Mouse (Mus musculus) embryo, embryonic 9.5 days (tissue): Measurements from ENCODE around the gene Ankrd13d.

Experiments used
- DNase-seq: peaks from one replicate; pipeline ENCODE4 v3.0.0-alpha.2; 2017; ENCODE audit errors: extremely low spot score

Ankrd13d gene

DNA sequence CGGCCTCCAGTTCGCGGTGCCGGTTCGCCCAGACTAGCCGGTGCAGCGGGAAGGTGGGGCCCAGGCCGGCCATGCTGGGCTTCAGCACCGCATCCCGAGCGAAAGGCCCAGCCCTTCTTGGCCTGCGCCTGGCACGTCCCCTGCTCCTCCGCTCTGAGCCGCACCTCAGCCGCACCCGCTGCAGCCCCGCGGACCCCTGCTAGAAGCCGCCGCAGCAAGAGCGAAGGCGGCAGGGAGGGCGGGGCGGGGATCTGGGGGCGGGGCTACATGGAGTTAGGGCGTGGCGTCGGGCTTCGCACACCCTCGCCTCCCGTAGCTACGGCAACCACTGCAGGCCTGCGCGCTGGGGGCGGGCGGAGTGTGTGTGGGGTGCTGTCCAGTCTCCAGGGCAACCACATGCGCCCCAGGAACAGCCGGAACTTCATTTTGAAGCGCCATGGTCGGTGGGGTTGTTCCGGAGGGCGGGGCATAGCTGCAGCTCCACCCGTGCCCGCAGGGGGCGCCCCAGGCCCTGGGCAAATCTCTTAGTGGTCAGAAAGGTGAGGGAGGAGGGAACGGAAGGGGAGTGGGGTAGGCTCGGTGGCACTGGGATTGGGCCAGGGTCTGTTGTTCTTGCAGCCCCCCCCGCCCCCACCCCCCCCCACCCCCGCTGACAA is at the start of gene Ankrd13d:
Ankrd13d (minus strand) TSS at position 240 of the 656 bp plus-strand sequence.
- DNase-seq = peak; percentile 92

DNA sequence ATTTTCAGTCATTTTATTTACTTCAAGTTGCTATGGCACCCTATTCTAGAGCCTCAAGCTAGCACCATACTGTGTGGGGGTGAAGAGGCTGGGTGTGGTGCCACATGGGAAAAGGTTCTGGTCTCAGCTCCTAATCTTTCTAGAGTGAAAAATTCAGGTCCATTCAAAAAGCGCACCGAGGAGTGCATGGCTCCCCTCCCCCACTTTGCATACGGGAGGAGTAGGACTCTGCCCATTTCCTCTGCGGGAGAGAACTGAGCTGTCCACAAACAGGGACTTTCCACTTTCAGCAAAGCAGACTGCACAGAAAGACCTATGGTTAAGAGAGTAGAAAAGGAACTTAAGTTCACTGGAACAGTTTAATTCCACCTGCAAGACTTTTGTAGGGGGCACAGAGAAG is 49.7 kb upstream of the Ankrd13d start:
- DNase-seq = peak; percentile 55

DNA sequence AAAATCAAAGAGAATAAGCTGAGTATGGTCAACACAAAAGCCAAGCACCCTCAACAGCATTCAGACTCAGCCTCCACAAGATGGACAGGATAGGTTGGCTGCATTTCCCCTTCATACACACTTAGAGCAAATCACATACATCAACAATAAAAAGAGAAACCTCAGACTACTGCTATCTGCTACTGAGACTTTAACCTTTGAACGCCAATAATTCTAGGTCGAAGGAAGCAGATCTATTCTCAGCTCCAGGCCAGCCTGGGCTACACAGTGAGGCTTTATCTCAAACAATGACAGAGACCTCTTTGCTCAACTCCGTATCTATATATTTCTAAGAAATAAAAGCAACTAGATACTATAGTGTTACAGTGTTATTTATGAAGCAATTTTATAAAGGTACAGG is 48.3 kb upstream of the Ankrd13d start:
- no peak for DNase-seq

DNA sequence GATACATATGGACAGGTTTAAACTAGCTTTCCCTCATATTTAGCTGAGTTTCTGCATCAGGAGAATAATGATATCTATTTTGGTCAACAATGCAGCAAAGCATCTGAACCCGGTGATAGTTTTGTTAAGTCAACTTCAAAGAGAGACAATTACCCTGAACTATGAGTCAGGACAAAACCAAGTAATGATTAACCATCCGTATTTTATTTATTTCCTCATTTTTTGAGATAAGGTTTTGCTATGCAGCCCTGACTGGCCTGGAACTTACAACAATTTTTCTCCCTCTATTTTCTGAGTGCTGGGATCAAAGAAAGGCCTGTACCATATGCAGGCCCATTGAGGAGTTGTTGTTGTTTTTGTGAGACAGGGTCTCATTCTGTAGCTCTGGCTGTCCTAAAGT is 47.7 kb upstream of the Ankrd13d start:
- DNase-seq = no peak

DNA sequence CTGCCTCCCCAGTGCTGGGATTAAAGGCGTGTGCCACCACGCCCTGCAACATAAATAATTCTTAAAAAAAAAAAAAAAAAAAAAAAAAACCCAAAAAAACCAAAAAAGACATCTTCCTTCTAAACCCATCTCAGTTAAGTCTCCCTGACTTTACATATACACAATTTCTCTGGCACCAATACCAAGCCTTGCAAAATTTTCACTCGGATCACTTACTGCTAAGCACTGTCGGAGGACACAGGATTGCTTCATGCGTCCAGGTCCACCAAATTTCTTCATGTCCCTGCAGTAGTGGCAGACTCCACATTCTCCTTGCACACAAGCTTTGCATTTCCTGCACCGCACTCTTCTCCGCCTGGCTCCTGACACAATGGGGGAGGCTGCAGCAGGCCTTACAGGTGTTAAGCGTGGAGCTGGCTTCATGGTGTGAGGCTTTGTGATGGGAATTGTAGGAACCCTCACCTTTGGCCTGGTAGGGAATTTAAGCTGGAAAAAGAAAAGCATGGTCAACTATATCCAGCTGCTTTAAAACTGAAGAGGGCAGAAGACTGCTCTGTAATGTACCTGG is 45.9 kb upstream of the Ankrd13d start:
- DNase-seq = no peak

DNA sequence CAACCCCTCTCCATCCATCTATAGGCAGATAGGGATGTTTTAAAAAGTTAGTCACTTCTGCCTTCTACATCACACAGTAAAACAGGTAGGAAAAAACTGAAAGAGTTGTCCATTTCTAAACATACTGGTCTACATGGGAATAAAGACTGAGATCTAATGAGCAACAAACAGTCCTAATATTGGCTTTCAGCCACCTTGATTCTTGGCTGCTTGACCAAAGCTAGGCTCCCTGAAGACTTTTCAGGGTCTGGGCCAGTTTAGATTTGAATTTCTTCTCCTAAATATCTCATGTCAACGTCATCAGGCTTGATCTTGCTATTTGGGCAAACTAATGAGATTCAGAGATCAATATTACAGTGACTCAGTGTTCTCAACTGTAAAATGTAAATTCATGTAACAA is 43.9 kb upstream of the Ankrd13d start:
- DNase-seq = no peak

DNA sequence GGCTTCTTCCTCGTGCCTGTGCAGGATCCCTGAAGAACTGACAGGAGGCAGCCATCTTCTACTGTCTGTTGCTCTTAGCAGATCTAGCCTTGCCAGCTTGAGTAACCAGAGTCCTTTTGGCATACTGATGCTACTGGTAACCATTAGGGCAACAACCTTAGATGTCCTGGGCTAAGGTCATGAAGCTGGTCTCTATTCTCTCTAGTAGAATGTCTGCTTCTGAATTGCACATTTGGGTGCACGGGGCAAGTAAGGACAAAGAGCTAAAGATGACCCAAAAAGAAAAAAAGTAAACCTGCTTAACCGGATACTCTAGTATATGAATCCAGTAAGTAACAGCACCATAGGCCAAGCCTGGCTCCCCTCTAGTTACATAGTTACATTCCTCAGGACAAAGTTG is 43.2 kb upstream of the Ankrd13d start:
- no peak for DNase-seq

DNA sequence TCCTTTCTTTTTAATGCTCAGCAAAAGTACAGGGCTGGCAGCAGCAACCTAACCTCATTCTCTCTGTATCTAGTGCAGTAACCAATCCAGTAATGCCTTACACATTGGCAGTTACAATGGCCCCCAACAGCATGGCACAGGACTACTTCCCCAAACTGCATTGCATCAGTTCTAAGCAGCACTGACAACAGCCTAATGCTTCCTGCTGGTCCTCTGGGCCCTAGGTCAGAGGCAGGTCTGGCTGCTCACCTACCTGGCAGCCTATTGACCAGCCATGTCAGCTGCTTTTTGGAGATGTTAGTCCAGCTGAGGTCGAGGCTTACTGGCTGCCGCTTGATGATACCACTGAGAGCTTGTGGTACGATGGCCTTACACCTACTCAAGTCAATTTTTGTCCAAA is 39.2 kb upstream of the Ankrd13d start:
- DNase-seq = no peak

DNA sequence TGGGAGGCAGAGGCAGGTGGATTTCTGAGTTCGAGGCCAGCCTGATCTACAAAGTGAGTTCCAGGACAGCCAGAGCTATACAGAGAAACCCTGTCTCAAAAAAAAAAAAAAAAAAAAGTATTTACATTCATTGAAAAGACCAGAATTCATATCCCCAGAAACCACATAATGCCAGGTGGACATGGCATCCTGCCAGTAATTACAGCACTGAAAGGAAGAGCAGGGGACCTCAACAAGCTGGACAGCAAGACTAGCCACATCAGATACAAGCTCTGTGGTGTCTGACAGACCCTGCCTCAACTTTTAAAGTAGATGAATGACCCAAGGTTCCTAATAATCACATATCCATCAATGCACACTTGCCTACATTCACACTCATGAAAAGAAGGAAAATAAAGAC is 38.7 kb upstream of the Ankrd13d start:
- no peak for DNase-seq

DNA sequence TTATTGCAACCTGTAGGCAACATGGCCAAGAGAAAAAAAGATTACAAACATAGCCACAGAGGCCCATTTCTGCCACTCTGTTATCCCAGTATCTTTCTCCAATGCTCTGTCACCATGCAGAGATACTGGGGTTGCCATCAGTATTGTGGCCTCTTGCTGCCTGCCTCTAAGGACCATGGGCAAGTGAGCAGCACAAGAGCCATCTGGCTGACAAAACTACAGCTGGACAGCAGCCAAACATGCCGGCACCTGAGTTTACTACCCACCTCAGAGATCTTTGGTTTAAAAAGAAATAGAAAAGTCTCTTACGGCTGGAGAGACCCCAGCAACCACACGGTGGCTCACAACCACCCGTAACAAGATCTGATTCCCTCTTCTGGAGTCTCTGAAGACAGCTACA is 36.3 kb upstream of the Ankrd13d start:
- no peak for DNase-seq

DNA sequence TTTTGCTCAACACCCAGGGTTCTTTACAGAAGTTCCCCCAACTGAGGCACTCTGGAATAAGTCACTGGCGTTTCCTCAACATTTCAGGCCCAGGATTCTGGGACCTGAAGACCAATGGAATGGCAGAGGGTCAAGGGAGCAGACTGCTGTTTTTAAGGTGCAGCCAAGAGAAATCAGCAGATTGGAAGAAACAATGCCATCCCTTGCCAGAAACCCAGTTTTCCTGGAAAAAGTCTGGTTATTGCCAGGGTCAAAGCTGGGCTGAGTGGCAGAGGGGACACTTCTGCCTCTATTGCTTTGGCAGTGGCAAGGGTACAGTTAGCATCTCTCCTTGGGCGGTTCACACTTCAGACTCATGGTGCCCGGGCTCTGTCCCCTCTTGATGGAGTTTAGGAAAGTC is 34.2 kb upstream of the Ankrd13d start:
- no peak for DNase-seq

DNA sequence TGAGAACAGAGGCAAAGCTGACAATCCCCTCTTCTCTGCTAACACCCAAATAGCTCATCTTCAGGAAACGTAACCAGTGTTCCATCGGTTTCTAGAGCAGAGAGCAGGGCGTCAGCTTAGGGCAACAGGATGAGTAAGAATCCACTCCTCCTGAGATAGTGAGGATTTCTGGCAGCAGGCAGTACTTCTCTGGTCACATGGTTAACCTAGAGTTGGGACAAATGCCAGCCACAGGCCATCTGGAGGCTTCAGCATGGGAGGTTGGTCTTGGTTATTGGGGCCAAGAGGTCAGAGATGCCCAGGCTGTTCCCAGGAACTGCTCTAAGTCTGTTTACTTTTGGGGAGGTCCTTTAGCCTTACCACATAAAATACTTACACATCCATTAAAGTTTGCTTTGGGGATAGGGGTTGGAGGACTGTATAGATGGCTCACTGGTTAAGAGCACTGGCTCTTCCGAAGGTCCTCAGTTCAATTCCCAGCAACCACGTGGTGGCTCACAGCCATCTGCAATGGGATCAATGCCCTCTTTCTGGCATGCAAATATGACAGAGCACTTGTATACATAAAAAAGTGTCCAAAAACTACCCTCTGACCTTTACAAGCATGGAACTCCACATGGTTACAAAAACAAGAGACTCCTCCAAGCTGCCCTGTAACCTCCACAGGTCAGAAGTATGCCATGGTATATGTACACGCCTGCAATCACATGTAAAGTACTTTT is 32.4 kb upstream of the Ankrd13d start:
- no peak for DNase-seq

DNA sequence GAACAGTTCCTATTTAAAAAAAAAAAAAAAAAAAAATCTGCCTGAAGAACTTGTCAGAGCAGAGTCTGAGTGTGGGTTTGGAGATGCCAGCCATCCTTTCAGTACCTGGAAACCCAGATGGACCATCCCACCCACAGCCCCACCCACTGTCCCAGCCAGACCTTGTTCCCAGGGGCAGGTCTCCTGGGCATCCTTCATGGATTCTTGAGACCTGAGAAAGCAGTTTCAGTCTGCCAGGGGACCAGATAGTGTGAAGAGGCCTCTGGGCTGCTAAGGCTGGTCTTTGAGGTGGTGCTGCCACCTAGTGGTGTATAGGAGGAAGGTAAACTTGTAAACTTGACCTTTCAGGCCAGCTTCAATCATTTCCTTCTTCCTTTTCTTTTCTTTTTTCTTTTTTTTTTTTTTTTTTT is 26.8 kb upstream of the Ankrd13d start:
- peak; percentile 65 for DNase-seq

DNA sequence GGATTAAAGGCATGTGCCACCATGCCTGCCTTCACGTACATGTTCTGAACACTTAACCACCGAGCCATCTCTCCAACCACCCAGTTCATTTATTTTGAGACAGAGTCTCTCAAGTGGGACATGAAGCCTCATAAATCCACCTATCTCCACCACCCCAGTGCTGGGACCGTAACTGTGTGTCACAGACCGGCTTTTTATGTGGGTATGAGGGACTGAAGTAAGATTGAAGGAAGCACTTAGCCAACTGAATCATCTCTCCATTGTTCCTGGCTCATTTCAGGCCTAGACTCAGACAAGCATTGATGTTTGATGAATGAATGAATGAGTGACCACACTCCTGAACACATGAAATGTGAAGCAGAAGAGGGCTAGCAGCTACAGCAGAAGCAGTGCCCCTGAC is 26.4 kb upstream of the Ankrd13d start:
- DNase-seq = no peak

DNA sequence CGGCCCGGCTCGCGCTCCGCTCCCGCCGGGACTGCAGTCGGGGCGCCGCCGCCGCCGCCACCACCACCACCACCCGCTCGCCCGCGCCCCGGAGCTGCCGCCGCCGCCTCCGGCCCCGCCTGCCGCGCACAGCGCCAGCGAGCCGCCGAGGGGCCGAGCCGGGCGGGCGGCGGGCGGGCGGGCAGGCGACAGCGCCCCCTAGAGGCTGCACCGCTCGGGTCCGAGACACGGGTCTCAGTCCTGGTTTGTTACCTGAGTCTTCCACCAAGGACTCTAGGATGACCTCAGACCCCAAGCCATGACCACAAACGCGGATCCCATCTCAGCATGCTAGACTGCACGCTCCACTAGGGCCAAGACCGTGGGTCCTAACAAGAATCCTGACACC is 23.2 kb upstream of the Ankrd13d start, which contains the start of gene Grk2:
Grk2 (minus strand) TSS at position 33 of the 388 bp plus-strand sequence.
- DNase-seq = peak; percentile 87

DNA sequence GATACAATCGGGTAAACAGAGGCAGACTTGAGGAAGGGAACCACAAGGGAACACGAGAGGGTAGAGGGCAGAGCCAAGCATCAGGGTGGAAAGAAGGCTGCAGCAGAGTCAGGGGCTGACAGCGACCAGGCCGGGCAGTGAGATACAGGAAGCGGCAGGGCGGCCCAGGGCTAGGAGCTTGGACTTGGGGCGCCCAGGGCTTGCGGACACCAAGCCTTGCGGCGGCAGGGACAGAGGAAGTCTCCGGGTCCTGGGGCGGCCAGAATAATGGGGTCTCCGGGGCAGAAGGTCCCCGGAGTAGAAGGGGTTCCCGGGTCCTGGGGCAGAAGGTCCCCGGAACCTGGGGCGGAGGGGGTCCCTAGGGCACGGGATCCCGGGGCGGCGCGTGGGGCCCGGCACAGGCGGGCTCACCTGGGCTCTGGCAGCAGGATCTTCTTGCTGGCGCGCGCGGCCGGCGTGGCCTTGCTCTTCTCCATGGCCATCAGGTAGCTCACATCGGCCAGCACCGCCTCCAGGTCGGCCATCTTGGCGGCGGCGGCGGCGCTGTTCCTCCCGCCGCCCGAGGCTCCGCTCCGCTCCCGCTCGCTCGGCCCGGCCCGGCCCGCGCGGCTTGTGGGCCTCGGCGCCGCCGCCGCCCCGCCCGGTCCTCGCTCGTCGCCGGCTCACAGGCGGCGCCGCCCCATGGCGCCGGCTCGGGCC is 22.7 kb upstream of the Ankrd13d start:
- DNase-seq = peak; percentile 58

DNA sequence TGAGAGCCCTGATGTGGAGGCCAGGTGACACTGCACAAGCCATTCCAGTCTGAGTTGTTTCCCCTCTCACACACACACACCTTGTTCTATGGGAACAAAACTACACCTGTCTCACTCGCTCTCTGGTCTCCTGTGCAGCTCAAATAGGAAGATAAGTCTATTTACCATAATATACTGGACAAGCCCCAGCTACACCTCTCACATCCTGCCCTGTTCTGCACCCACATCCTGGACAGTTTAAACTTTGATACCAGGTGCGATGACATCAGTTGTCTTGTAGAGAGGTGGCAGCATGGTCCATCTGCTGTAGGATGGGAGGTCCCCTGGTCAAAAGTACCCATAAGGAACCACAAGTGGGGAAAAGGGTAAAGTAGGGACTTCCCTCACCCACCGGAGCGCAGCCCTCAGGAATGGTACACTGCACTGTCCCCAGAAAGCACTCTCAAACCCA is 22.0 kb upstream of the Ankrd13d start:
- DNase-seq = no peak

DNA sequence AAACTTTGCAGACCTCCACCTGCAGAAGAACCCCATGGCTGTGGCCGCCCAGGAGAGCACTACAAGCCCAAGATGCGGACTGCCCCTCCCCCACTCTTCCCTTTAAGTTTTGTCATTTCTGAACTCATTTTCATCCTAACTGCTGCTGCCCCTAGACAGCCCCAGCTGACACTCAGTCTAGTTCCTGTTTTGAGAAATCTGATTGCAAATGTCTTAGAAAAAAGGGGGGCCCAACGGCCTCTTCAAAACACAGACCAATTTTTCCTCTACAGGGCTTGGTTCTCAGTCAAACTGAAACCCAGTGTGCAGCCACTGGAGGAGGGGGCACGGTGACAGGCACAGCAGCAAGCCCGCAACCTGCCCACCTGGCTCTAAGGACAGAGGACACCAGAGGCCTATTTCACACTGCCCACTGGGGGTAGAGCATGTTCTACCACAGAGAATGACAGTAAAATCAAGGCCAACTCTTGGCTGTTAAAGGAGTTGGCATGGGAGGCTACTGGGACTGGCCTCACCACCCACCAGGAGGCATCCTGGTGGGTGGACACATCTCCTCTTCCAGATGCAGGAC is 21.4 kb upstream of the Ankrd13d start:
- DNase-seq = no peak

DNA sequence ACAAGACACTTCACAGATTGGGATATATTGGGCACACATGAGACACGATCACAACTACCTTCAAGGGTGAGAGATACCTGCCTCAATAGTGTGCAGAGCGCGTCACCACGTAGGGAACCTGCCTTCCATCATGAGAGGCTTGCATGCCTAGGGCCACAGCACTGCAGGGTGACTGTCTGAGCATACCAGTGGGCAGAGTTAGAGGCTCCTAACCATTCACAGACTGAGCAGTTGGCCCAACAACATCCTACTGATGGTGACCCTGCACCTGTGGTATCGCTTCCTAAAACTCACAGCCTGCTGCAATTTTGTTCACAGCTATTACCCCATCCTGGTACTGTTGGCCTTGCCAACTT is 20.7 kb upstream of the Ankrd13d start:
- DNase-seq = no peak

DNA sequence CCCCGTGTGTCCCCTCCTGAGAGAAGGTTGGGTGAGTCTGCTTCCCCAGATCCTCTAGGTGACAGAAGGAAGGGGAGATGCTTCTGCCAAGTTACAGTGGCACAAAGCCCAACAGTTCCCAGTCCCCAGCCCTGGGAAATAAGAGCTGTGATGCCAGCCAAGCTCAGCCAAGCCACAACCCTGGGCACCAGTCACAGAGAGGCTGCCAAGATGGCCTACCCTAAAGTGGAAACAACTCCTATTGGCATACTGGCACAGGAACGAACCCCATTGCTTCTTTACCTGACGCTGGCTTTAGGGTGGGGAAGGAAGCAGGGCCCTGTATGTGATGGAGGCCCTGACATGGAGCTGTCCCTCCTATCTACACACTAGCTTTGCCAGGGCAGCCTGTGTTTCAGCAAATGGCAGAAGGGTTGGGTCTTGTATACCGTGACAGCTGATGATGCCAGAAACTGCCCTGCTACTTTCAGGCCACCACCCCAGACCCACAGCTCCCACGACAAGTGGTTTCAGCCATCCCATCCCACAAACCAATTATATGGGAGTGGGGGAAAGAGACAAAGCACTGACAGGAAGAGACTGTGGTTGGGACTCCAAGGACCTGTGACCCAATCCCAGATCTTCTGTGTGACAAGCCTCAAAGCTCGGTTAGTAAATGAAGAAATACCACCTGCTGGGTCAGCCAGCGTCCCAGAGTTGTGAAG is 20.2 kb upstream of the Ankrd13d start:
- no peak for DNase-seq
